Comparison of ENCODE assay signal across 30 mouse cellular contexts in genomic region chr4:80922654-80923053, GRCm38 (mm10). TPM values are rescaled to one million over a fixed set of nuclear protein-coding genes. Genes with fewer than 3 reads are reported as not detected.
"Had no signal": no experiment of that assay in that cellular context is flagged by ENCODE, and none has a peak within 500 bp of the region (broad histone marks: within the 10 kb centered on the region; RNA-seq: fewer than 3 reads in every experiment).

No protein-coding gene starts in this region.

- H3K4me3 ChIP-seq: embryonic facial prominence, embryonic 10.5 days; embryonic facial prominence, embryonic 12.5 days; embryonic facial prominence, embryonic 13.5 days; embryonic facial prominence, embryonic 15.5 days; erythroblast, embryonic 14.5 days; forebrain, embryonic 10.5 days; forebrain, embryonic 12.5 days; forebrain, embryonic 13.5 days; forebrain, embryonic 15.5 days; gastrocnemius, adult 2 months had no signal

- H3K27ac ChIP-seq: embryonic facial prominence, embryonic 10.5 days; embryonic facial prominence, embryonic 12.5 days; embryonic facial prominence, embryonic 13.5 days; embryonic facial prominence, embryonic 15.5 days; forebrain, embryonic 10.5 days; forebrain, embryonic 12.5 days; forebrain, embryonic 13.5 days; forebrain, embryonic 15.5 days; gastrocnemius, adult 2 months had no signal

- H3K9me3 ChIP-seq: embryonic facial prominence, embryonic 10.5 days; embryonic facial prominence, embryonic 12.5 days; embryonic facial prominence, embryonic 13.5 days; embryonic facial prominence, embryonic 15.5 days; forebrain, embryonic 10.5 days; forebrain, embryonic 12.5 days; forebrain, embryonic 13.5 days; forebrain, embryonic 15.5 days had no signal

- H3K4me1 ChIP-seq: embryonic facial prominence, embryonic 10.5 days; embryonic facial prominence, embryonic 12.5 days; embryonic facial prominence, embryonic 15.5 days; forebrain, embryonic 10.5 days; forebrain, embryonic 12.5 days had no signal

- H3K9ac ChIP-seq: embryonic facial prominence, embryonic 12.5 days; embryonic facial prominence, embryonic 13.5 days; embryonic facial prominence, embryonic 15.5 days; forebrain, embryonic 12.5 days; forebrain, embryonic 13.5 days; forebrain, embryonic 15.5 days; forebrain, postnatal 0 days had no signal

- H3K36me3 ChIP-seq: embryonic facial prominence, embryonic 10.5 days; embryonic facial prominence, embryonic 12.5 days; embryonic facial prominence, embryonic 13.5 days; embryonic facial prominence, embryonic 15.5 days; forebrain, embryonic 10.5 days; forebrain, embryonic 12.5 days; forebrain, embryonic 15.5 days had no signal

- DNase-seq: cerebellum, adult 18-20 months; cerebellum, adult 2 months; cerebellum, adult 8-10 months; cerebellum, adult 9-10 months; cerebellum, adult 9-11 months; cerebellum, postnatal 10 days; cerebellum, postnatal 14 days; cerebellum, postnatal 25 days; cerebellum, postnatal 36 days; embryo, embryonic 11 days; forebrain, postnatal 0 days; gastrocnemius, adult 2 months; gastrocnemius, postnatal 10 days; gastrocnemius, postnatal 14 days; gastrocnemius, postnatal 25 days; gastrocnemius, postnatal 36 days; heart, adult 11 months had no signal

- H3K27me3 ChIP-seq: embryonic facial prominence, embryonic 12.5 days; embryonic facial prominence, embryonic 13.5 days; embryonic facial prominence, embryonic 15.5 days; forebrain, embryonic 12.5 days; forebrain, embryonic 13.5 days; forebrain, embryonic 15.5 days had no signal

- H3K4me2 ChIP-seq: embryonic facial prominence, embryonic 12.5 days; embryonic facial prominence, embryonic 13.5 days; embryonic facial prominence, embryonic 15.5 days; forebrain, embryonic 12.5 days; forebrain, embryonic 13.5 days; forebrain, embryonic 15.5 days had no signal

- ATAC-seq: forebrain, embryonic 13.5 days; forebrain, embryonic 14.5 days; forebrain, embryonic 15.5 days; forebrain, embryonic 16.5 days; forebrain, postnatal 0 days had no signal

RNA-seq across cellular contexts. Expression of gene Lurap1l, which starts 12.2 kb away (rescaled TPM):
- total RNA-seq: common myeloid progenitor, adult 5-6 weeks; granulocyte monocyte progenitor cell, adult 5-6 weeks had no signal
